Mouse (Mus musculus): ENCODE data around the gene 0610040J01Rik.
"Not testable (repeated sequence)": the region's sequence is repeated elsewhere in the genome, so short reads cannot be mapped to it uniquely, and the experiment has no call there.

0610040J01Rik gene

GRCm38 (mm10) chr5:63831054-63831453 is 18.9 kb downstream of the 0610040J01Rik start:
- peak; percentile 58 for DNase-seq

DNA sequence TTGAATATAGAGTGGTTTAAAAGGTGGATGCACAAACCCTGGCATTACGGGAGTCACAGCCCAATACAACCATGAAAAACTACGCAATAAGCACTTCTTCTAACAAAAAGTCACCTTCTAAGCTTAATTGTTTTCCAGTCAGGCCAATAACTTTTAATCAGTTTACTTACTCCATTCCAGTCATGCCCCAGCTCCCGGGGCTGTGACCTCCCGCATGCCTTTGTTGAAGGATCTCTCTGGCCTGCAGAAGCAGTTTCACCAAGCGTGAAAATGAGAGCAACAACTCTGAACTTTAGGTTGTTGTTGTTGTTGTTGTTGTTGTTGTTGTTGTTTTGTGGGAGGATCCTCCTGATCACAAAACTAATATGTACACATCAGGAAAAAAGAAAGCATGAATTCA is 21.8 kb downstream of the 0610040J01Rik start:
- DNase-seq = no peak

DNA sequence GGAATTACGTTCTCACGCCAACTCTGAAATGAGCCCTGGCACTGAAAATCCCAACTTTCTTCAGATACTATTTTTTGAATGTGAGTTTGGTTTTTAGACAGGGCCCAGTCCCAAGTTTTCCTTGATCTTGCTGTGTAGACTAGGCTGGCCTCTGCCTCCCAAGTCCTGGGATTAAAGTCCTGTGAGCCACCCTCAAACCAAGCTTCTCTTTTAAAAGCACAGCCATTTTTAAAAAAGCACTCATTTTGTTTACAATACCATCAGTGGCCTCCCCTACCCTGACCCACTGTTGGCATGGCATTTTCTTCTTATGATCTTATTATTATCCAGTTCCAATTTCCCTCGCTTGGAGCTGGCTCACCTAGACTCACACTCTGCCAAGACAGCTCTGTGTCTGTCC is 22.3 kb downstream of the 0610040J01Rik start:
- no peak for DNase-seq

DNA sequence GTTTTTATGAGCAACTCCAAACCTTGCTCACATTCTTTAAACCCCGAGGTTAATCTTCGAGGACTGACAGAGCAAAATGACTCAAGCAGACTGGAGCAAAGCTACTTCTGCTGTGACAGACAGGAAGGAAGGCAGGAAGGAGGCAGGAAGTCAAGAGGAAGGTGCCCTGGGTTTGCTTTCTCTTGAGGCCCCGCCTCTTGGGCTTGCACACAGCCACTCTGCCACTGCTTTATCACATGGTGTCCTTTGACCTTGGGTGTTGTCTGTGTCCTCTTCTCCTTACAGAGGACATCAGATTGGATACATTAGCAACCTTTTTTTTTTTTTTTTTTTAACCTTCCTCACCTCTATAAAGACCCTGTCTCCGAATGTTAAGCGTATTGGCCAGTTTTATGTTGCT is 25.0 kb downstream of the 0610040J01Rik start:
- no peak for DNase-seq

- no peak for DNase-seq
These were observed 25.7 kb downstream of the 0610040J01Rik start for GRCm38 (mm10) chr5:63837851-63838250.

DNA sequence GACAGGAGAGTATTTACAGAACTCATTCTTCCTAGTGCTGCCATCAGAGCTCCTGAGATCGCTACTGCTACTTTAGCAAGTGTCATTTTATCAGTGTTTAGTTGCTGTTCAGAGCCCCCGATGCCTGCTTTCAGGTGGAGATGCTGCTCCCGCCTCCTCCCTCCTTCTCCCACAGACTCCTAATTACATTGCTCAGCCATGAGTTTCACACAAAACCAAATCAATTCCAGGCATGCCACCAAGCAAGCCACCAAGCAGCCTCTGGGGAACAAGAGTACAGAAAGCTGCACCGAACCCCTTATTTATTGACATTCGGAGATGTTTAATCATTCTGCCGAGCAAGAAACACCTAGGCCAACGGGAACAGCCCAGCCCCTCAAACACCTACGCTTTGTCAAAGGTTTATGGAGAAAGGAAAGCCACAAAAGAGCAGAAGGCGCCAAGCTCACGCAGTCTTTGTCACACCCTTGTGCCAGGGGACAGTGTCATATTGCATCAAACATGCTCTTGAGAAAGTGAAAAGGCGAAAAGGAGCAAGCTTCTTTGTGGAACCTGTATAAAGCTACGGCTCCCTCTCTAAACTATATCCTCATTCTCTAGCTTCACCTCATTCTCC is 27.7 kb downstream of the 0610040J01Rik start:
- DNase-seq = no peak

- DNase-seq = no peak
These were observed 34.9 kb downstream of the 0610040J01Rik start for GRCm38 (mm10) chr5:63847080-63847479.

- DNase-seq = no peak
These were observed 35.5 kb downstream of the 0610040J01Rik start for GRCm38 (mm10) chr5:63847541-63848226.

GRCm38 (mm10) chr5:63858901-63859300 is 46.7 kb downstream of the 0610040J01Rik start:
- DNase-seq = no peak

DNA sequence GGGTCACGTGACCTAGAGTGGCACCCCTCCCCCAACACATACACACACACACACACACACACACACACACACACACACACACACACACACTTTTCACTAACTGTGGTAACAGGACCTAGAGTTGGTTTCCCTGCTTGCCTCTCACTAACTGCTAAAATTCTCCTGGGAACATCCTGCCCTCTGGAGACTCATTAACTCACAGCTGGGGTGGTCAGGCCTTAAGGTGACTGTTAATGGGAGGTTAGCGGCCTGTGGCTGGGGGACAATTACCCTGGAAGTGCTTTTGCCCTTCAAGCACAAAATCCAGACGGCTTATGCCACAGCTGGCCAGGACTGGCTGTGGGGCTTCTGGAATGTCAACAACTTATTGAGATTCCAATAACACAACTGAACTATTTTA is 55.3 kb downstream of the 0610040J01Rik start:
- no peak for DNase-seq

- no peak for DNase-seq
These were observed 60.2 kb downstream of the 0610040J01Rik start for GRCm38 (mm10) chr5:63872176-63872932.

GRCm38 (mm10) chr5:63874880-63875279 is 62.7 kb downstream of the 0610040J01Rik start:
- peak; percentile 59 for DNase-seq

DNA sequence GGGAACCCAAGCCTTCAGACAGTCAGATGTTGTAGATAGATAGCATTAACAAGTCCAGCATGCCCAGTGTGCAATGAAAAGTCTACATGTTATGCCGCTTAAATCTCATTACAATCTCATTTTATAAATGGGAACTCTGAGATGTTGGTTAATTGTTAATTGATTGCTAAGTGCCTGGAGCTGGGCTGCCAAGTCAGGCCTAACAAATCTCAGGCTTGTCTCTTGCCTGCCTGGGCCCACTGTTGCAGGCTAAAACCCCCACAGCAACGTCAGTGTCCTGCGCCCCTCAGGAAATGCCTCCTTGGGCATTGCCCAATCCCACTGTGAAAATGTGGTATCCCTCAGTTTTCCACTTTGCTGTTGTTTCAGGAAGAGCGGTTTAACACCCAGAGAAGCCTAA is 63.9 kb downstream of the 0610040J01Rik start:
- DNase-seq = no peak

- DNase-seq = no peak
These were observed 66.9 kb downstream of the 0610040J01Rik start for GRCm38 (mm10) chr5:63879026-63879425.

GRCm38 (mm10) chr5:63886292-63886691 is 74.1 kb downstream of the 0610040J01Rik start:
- DNase-seq = no peak

GRCm38 (mm10) chr5:63886709-63887108 is 74.5 kb downstream of the 0610040J01Rik start:
- DNase-seq = peak; percentile 20

- DNase-seq = no peak
These were observed 74.9 kb downstream of the 0610040J01Rik start for GRCm38 (mm10) chr5:63887111-63887510.

DNA sequence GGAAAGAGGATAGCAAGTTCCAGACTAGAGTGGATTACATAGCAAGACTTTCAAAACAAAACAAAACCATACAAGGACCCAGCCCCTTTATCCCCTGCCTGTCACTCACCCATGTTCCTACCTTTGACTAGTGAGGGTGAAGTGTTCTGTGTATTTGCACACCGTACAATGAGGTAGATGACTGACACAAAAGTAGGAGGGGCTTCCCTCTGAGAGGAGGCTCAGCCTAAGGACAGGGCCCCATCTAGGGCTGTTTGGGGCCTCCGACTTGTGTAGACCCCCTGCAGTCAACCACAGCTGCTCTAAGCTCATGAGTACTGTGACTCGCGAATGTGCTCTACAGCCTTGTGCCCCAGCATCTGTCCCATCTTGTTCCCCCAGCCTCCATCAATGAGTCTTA is 79.1 kb downstream of the 0610040J01Rik start:
- DNase-seq = no peak

- DNase-seq = no peak
These were observed 79.7 kb downstream of the 0610040J01Rik start for GRCm38 (mm10) chr5:63891912-63892311.

DNA sequence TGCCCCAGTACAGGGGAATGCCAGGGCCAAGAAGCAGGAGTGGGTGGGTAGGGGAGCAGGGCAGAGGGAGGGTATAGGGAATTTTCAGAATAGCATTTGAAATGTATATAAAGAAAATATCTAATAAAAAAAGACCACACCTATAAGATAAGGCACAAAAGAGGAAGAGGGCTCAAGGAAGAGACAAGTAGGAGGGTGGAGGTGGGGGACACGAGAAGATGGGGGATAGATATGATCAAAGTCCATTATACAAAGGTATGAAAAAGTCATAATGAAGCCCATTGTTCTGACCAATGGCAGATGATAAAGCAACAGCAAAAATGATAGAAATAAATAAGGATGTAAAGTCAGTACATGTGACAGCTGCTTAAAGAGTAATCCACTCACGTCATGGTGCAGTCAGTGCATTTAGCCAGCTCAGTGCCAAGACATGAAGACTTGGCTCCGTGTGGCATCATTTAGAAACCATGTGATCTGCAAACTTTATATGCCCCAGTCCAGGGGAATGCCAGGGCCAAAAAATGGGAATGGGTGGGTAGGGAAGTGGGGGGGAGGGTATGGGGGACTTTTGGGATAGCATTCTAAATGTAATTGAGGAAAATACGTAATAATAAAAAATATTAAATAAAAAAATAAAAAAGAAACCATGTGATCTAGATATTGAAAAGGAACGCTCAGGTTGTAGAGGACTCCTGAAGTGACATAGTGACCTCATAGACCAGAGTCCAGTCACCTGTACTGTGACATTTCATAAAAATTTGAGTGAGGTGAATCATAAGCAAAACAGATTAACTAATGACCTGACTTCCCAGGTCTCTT is 85.0 kb downstream of the 0610040J01Rik start:
- DNase-seq = not testable (repeated sequence)

- no peak for DNase-seq
These were observed 85.6 kb downstream of the 0610040J01Rik start for GRCm38 (mm10) chr5:63897820-63898110.

GRCm38 (mm10) chr5:63903329-63903728 is 91.2 kb downstream of the 0610040J01Rik start:
- DNase-seq = no peak
